Mouse (Mus musculus): ENCODE results near the gene Sesn1. TPM values are rescaled to one million over a fixed set of nuclear protein-coding genes. Genes with fewer than 3 reads are reported as not detected.
A peak's percentile ranks its signal among the peaks of the same experiment; 100 is the strongest.
"Not testable (repeated sequence)": the region's sequence is repeated elsewhere in the genome, so short reads cannot be mapped to it uniquely, and the experiment has no call there.

Sesn1 gene
- polyA plus RNA-seq, 1 experiment = 16.2 TPM

- Histone ChIP-seq H3K36me3 (ENCODE audit: control insufficient read depth, insufficient read depth, low read length, poor library complexity, severe bottlenecking) (no peaks in the 10 kb centered on the region), H3K9me3 (replicated peaks; ENCODE audit: control insufficient read depth, insufficient read depth, low read length, poor library complexity, severe bottlenecking) (peaks cover 7% of the 10 kb centered on the region), H3K4me3 (ENCODE audit: low read depth, low read length) (peak overlapping the region; percentile 3; the same call in 1 of the 2 replicates), H3K9ac (ENCODE audit: low read depth, poor library complexity, severe bottlenecking) (no peak overlapping the region), H3K27ac (ENCODE audit: insufficient read depth, low read length) (no peak overlapping the region), H3K4me1 (ENCODE audit: control insufficient read depth, insufficient read depth, low read length) (no peaks in the 10 kb centered on the region), H3K27me3 (ENCODE audit: control insufficient read depth, insufficient read depth, low read length, poor library complexity, severe bottlenecking) (no peaks in the 10 kb centered on the region)
- no peak for TF ChIP-seq POLR2A (IDR thresholded peaks at IDR 0.05; ENCODE audit: insufficient read depth, low read length)
- TF ChIP-seq EP300 (IDR thresholded peaks at IDR 0.05; ENCODE audit: insufficient read depth, low read depth, low read length) = no peak
- no peak for TF ChIP-seq CTCF (IDR thresholded peaks at IDR 0.05; ENCODE audit: low read depth, low read length)
Observed at GRCm38 (mm10) chr10:41934633-41935475, 125.1 kb downstream of the Sesn1 start.

DNA sequence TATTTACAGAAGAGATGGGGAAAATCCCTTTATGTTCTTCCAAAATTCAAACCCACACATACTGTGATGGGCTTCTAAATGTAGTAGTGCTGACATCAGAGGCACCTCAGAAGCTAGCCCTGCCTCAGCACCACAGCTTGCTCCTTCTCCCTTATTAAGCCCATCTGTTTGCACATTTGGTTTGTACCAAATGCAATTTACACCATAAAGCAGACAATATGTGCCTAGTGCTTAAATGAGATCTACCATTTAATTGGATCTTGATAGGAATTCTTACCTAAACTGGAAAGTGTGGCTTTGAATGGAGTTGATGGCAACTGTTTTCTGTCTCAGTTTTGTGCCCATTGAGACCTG is 125.7 kb downstream of the Sesn1 start:
- Histone ChIP-seq H3K27me3 (ENCODE audit: control insufficient read depth, insufficient read depth, low read length, poor library complexity, severe bottlenecking) (no peaks in the 10 kb centered on the region), H3K9me3 (replicated peaks; ENCODE audit: control insufficient read depth, insufficient read depth, low read length, poor library complexity, severe bottlenecking) (peaks cover 11% of the 10 kb centered on the region), H3K27ac (ENCODE audit: insufficient read depth, low read length) (no peak overlapping the region), H3K9ac (ENCODE audit: low read depth, poor library complexity, severe bottlenecking) (no peak overlapping the region), H3K4me3 (ENCODE audit: low read depth, low read length) (no peak overlapping the region), H3K4me1 (ENCODE audit: control insufficient read depth, insufficient read depth, low read length) (no peaks in the 10 kb centered on the region), H3K36me3 (ENCODE audit: control insufficient read depth, insufficient read depth, low read length, poor library complexity, severe bottlenecking) (no peaks in the 10 kb centered on the region)
- TF ChIP-seq EP300 (IDR thresholded peaks at IDR 0.05; ENCODE audit: insufficient read depth, low read depth, low read length) = no peak
- no peak for TF ChIP-seq CTCF (IDR thresholded peaks at IDR 0.05; ENCODE audit: low read depth, low read length)
- no peak for TF ChIP-seq POLR2A (IDR thresholded peaks at IDR 0.05; ENCODE audit: insufficient read depth, low read length)

DNA sequence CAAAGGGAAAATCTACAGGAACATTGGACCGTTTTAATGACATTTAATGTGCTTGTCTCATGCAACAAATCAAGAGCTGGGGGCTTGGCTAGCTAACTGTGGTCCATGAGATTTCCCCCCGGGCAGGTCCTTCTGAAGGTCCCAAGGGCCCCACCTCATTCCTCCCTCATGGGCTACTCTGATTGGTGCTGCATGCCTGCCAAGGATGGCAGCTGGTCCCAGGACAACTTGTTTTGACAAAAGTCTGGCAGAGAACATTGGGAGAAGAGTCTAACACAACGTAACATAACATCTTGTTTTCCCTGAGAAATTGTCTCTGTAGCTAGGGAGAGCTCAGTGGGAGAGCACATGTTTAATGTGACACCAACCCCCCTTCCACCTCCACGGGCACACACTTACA is 126.4 kb downstream of the Sesn1 start:
- Histone ChIP-seq H3K9ac (ENCODE audit: low read depth, poor library complexity, severe bottlenecking) (no peak overlapping the region), H3K4me1 (ENCODE audit: control insufficient read depth, insufficient read depth, low read length) (no peaks in the 10 kb centered on the region), H3K4me3 (ENCODE audit: low read depth, low read length) (no peak overlapping the region), H3K9me3 (replicated peaks; ENCODE audit: control insufficient read depth, insufficient read depth, low read length, poor library complexity, severe bottlenecking) (peaks cover 17% of the 10 kb centered on the region), H3K27ac (ENCODE audit: insufficient read depth, low read length) (no peak overlapping the region), H3K27me3 (ENCODE audit: control insufficient read depth, insufficient read depth, low read length, poor library complexity, severe bottlenecking) (no peaks in the 10 kb centered on the region), H3K36me3 (ENCODE audit: control insufficient read depth, insufficient read depth, low read length, poor library complexity, severe bottlenecking) (no peaks in the 10 kb centered on the region)
- no peak for TF ChIP-seq POLR2A (IDR thresholded peaks at IDR 0.05; ENCODE audit: insufficient read depth, low read length)

DNA sequence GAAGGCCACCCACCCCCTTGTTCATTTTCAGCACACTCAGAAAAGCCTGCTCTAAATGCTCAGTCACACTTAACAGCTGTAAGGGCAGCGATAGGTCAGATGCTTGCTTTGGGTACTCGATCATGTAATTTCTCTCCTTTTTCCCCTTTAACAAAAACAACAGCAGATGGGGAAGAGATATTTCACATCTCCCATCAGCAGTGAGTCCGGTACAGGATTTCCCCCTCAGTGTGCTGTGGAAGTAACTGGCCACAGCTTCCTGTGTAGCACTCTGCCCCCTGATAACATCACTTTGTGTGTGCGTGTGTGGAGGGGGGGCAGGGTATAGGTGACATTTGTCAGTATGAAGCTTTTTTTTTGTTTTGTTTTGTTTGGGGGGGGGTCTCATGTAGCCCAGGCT is 127.4 kb downstream of the Sesn1 start:
- no peak overlapping the region for H3K9ac ChIP-seq (ENCODE audit: low read depth, poor library complexity, severe bottlenecking)
- no peak overlapping the region for H3K4me3 ChIP-seq (ENCODE audit: low read depth, low read length)
- no peak overlapping the region for H3K27ac ChIP-seq (ENCODE audit: insufficient read depth, low read length)
- peaks cover 19% of the 10 kb centered on the region for H3K9me3 ChIP-seq (replicated peaks; ENCODE audit: control insufficient read depth, insufficient read depth, low read length, poor library complexity, severe bottlenecking)
- H3K27me3 ChIP-seq (ENCODE audit: control insufficient read depth, insufficient read depth, low read length, poor library complexity, severe bottlenecking) = no peaks in the 10 kb centered on the region
- no peaks in the 10 kb centered on the region for H3K36me3 ChIP-seq (ENCODE audit: control insufficient read depth, insufficient read depth, low read length, poor library complexity, severe bottlenecking)
- TF ChIP-seq POLR2A (IDR thresholded peaks at IDR 0.05; ENCODE audit: insufficient read depth, low read length) = no peak
- TF ChIP-seq EP300 (IDR thresholded peaks at IDR 0.05; ENCODE audit: insufficient read depth, low read depth, low read length) = no peak
- TF ChIP-seq CTCF (IDR thresholded peaks at IDR 0.05; ENCODE audit: low read depth, low read length) = no peak
- no peaks in the 10 kb centered on the region for H3K4me1 ChIP-seq (ENCODE audit: control insufficient read depth, insufficient read depth, low read length)

- Histone ChIP-seq H3K27me3 (ENCODE audit: control insufficient read depth, insufficient read depth, low read length, poor library complexity, severe bottlenecking) (no peaks in the 10 kb centered on the region), H3K9ac (ENCODE audit: low read depth, poor library complexity, severe bottlenecking) (no peak overlapping the region), H3K9me3 (replicated peaks; ENCODE audit: control insufficient read depth, insufficient read depth, low read length, poor library complexity, severe bottlenecking) (peaks cover 19% of the 10 kb centered on the region), H3K36me3 (ENCODE audit: control insufficient read depth, insufficient read depth, low read length, poor library complexity, severe bottlenecking) (no peaks in the 10 kb centered on the region), H3K27ac (ENCODE audit: insufficient read depth, low read length) (no peak overlapping the region), H3K4me3 (ENCODE audit: low read depth, low read length) (no peak overlapping the region), H3K4me1 (ENCODE audit: control insufficient read depth, insufficient read depth, low read length) (no peaks in the 10 kb centered on the region)
- TF ChIP-seq EP300 (IDR thresholded peaks at IDR 0.05; ENCODE audit: insufficient read depth, low read depth, low read length) (no peak), CTCF (IDR thresholded peaks at IDR 0.05; ENCODE audit: low read depth, low read length) (no peak), POLR2A (IDR thresholded peaks at IDR 0.05; ENCODE audit: insufficient read depth, low read length) (no peak)
Observed at GRCm38 (mm10) chr10:41939090-41939489, 129.4 kb downstream of the Sesn1 start.

DNA sequence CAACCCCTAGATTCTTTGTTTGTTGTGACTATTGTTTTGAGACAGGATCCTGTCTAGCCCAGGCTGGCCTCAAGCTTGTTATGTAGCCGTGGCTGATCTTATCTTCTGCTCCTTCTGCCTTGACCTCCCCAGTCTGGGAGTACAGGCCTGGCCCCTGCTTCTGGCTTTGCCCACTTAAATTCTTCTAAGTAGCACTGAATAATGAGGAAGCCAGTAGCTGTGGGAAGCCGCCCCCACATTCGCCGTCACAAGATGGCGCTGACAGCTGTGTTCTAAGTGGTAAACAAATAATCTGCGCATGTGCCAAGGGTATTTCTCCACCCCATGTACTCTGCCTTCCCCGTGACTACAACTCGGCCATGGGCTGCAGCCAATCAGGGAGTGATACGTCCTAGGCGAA is 142.6 kb downstream of the Sesn1 start:
- not testable (repeated sequence) for H3K4me1 ChIP-seq (ENCODE audit: control insufficient read depth, insufficient read depth, low read length); H3K27ac ChIP-seq (ENCODE audit: insufficient read depth, low read length); H3K9me3 ChIP-seq (replicated peaks; ENCODE audit: control insufficient read depth, insufficient read depth, low read length, poor library complexity, severe bottlenecking); H3K9ac ChIP-seq (ENCODE audit: low read depth, poor library complexity, severe bottlenecking); H3K27me3 ChIP-seq (ENCODE audit: control insufficient read depth, insufficient read depth, low read length, poor library complexity, severe bottlenecking); H3K4me3 ChIP-seq (ENCODE audit: low read depth, low read length); H3K36me3 ChIP-seq (ENCODE audit: control insufficient read depth, insufficient read depth, low read length, poor library complexity, severe bottlenecking)
